Mouse (Mus musculus) erythroblast, embryonic 14.5 days (primary cell): Measurements from ENCODE around the gene Icmt. TPM values are rescaled to one million over a fixed set of nuclear protein-coding genes. Genes with fewer than 3 reads are reported as not detected.

Source experiments
- H3K27me3 ChIP-seq: 2 replicates; pipeline ENCODE4 v1.6.1; 2012; ENCODE audit warnings: inconsistent platforms; ENCODE audit not compliant: control insufficient read depth
- H3K36me3 ChIP-seq: 2 replicates; pipeline ENCODE4 v1.6.1; 2012; ENCODE audit warnings: mild to moderate bottlenecking, inconsistent platforms; ENCODE audit not compliant: control insufficient read depth
- H3K4me1 ChIP-seq: 2 replicates; pipeline ENCODE4 v1.6.1; 2012; ENCODE audit warnings: inconsistent platforms; ENCODE audit not compliant: control insufficient read depth
- H3K4me3 ChIP-seq: replicated peaks from 2 replicates; pipeline ENCODE3; 2012; ENCODE audit warnings: moderate library complexity, mild to moderate bottlenecking, inconsistent platforms
- H3K9me3 ChIP-seq: 2 replicates; pipeline ENCODE4 v1.6.1; 2012; ENCODE audit warnings: low read length, inconsistent platforms, mixed read lengths; ENCODE audit not compliant: control insufficient read depth
- GATA1 ChIP-seq: IDR thresholded peaks from 2 replicates; pipeline ENCODE4 v1.6.1; 2012; ENCODE audit warnings: low read length, inconsistent platforms, mixed read lengths
- TAL1 ChIP-seq: IDR thresholded peaks from 3 replicates; pipeline ENCODE4 v1.6.1; 2012; ENCODE audit warnings: low read length, inconsistent platforms, mixed read lengths
- polyA plus RNA-seq: library from polyadenylated mRNA; stranded (reverse); fragments of >175 nt; gene quantifications from 2 replicates; pipeline ENCODE4 v1.2.3, GENCODE M21; 2012

The Icmt gene
- polyA plus RNA-seq, 1 experiment = 1.6 TPM

DNA sequence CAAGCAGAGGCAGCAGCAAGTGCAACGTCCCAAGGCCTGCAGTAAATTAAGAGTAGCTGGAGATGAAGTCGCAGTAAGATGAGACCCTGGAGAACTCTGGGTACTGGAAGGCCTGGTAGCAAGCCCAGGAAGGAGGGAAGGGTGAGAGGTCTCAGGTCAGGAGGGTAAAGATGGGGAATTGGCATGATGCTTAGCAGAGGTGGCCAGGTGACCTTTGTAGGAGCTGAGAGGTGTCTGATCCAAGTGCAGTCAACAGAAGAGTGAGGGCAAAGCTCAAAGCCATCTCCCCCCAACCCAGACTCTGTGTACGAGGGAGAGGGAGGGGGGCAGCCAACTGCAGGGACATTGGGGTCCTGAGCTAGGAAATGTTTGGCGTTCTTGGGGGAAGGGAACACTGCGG lies 24.4 kb downstream of the Icmt start:
- peaks cover 32% of the 10 kb centered on the region for H3K4me1 ChIP-seq
- H3K27me3 ChIP-seq = peaks cover 33% of the 10 kb centered on the region
- no peak overlapping the region for H3K4me3 ChIP-seq
- no peak for TF ChIP-seq TAL1
- no peak for TF ChIP-seq GATA1
- H3K9me3 ChIP-seq = no peaks in the 10 kb centered on the region
- H3K36me3 ChIP-seq = no peaks in the 10 kb centered on the region

DNA sequence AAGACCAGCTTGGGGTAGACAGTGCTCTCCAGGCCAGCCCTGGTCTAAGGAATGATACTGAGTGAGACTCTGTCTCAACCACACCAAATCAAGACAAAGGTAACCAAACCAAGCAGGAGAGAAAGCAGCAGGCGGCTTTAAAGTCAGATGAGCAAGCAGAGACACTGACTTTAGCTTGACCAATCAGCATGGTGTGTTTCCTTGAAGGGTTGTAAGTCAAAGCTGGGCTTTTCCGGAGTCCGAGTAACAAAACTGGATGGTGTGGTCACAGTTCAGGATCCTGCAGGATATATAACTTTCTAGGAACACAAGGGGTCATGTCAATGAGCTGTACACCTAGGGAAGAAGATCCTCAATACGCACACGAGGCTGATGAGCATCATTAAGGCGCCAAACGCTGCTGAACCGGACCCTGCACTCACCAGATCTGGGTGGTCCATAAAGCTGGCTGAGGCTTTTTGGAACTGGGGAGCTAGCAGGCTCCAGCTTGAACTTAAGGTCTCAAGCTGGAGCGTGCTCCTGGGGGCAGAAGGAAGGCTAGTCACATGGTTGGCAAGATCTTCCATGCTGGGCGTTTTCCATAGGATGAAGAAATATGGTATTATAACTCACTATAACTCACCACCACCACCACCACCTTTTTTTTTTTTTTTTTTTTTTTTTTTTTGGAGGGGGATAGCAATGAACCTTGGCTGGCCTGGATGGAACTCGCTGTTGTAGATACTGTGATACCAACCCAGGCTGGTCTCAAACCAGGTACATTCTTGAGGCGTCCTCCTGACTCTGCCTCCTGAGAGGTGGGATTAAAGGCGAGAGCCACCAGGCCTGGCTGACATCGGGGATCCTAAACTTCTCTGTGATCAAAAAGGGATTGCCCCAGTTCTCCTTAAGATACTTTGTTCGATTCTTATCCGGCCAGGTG lies 27.9 kb downstream of the Icmt start:
- Histone ChIP-seq H3K4me1 (peaks cover 49% of the 10 kb centered on the region), H3K27me3 (peaks cover 7% of the 10 kb centered on the region; the same call in 1 of the 2 replicates), H3K4me3 (peak overlapping the region; percentile 97), H3K9me3 (no peaks in the 10 kb centered on the region), H3K36me3 (peaks cover 25% of the 10 kb centered on the region)
- TF ChIP-seq GATA1 (no peak), TAL1 (no peak)

DNA sequence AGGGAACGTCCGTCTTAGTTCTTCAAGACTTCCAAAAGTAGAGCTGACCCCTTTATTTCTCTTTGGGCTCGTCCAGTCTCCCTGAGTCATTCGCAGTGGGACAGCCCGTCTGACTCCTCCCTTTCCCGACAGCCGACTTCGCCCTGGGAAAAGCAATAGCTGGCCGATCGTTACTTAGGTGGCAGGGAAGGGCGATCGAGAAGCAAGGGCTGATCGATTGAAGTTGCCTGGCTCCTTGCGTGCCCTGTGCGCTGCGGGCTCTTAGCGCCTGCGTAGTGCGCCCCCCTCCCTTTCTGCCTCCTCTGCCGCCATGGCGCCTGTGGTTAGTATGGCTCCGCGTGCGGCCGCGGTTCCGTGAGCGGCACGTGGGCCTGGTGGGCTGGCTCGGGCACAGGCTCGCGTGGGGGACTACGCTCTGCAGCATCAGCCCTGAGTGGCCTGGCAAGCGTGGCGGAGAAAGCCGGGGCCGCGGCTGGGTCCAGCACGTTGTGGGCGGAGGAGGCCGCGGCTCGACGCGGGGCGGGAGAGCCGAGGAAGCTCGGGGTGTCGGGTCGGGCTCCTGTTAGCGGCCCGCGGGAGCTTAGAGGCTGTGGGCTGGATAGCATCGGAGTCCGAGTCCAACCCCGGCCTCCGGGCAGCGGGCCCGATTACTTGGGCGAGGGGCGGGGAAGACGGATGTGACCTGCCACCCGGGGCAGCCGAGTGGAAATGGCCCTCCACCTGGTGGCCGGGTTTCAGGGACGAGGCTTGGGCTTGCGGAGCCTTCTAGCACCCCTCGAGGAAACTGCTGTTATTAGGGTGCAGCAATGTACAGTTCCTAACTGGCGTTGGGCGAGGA lies 28.8 kb downstream of the Icmt start, which contains the start of gene Rpl22:
Rpl22 (plus strand) TSS at position 169 of the 838 bp plus-strand sequence.
- Histone ChIP-seq H3K27me3 (peaks cover 7% of the 10 kb centered on the region; the same call in 1 of the 2 replicates), H3K36me3 (peaks cover 34% of the 10 kb centered on the region), H3K4me1 (peaks cover 55% of the 10 kb centered on the region), H3K9me3 (no peaks in the 10 kb centered on the region), H3K4me3 (peak within 1 kb of the TSS; percentile 97)
- TF ChIP-seq TAL1 (no peak), GATA1 (no peak)

DNA sequence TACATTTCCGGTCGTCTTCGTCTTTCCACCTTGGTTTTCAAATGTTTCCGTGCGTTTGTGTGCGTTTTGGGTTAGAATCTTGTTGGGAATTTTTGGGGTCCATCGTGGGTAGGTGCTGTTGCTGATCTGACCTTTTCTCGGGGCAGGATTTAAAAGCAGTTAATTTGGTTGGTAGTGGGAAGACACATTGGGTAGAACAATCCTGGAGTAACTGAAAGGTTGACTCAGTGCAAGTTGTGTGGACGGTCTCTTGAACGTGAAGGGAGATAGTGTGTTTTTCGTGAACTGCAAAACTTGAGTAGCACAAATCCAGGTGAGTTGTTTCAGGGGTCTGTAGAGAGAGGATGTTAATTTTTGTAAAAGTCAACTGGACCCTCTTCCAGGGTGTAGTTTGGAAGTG lies 29.5 kb downstream of the Icmt start:
- peaks cover 5% of the 10 kb centered on the region; the same call in 1 of the 2 replicates for H3K27me3 ChIP-seq
- peaks cover 41% of the 10 kb centered on the region for H3K36me3 ChIP-seq
- H3K9me3 ChIP-seq = no peaks in the 10 kb centered on the region
- no peak for TF ChIP-seq GATA1
- no peak for TF ChIP-seq TAL1
- H3K4me3 ChIP-seq = peak overlapping the region; percentile 97
- peaks cover 55% of the 10 kb centered on the region for H3K4me1 ChIP-seq

DNA sequence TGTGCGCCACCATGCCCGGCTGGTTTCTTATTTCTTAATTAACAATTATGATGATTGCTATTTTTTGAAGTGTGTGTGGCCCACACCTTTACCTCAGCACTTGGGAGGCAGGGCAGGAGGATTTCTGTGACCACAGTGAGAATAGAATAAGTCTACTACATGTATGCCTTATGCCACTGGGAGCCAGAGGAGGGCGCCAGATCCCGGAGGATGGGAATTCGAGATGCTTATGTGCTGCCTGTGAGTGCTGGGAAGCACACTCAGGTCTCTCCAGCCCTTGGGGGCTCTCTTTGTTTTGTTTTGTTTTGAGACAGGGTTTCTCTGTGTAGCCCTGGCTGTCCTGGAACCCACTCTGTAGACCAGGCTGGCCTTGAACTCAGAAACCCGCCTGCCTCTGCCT lies 31.7 kb downstream of the Icmt start:
- peaks cover 63% of the 10 kb centered on the region for H3K36me3 ChIP-seq
- H3K4me1 ChIP-seq = peaks cover 55% of the 10 kb centered on the region
- TF ChIP-seq GATA1 = no peak
- TF ChIP-seq TAL1 = no peak

DNA sequence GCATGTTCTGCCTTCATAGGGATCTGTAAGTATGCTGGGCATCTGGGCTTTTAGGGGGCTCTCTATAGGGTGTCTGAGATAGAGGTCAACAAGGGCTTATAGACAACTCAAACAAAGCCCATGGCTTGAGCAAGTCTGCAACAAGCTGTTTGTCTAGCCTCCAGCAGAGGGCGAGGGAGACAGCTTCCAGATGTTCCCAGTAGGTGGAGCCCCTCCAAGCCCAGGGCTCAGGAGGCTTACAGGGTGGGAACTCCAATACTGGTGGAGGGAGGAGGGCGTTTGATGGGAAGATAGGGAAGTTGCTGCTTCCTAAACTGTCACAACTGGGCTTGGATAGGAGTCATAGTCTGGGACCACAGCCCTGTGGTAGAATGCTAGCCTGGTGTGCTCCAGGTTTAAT lies 35.9 kb downstream of the Icmt start:
- Histone ChIP-seq H3K27me3 (peaks cover 19% of the 10 kb centered on the region), H3K36me3 (peaks cover 78% of the 10 kb centered on the region), H3K9me3 (no peaks in the 10 kb centered on the region), H3K4me1 (peaks cover 16% of the 10 kb centered on the region), H3K4me3 (no peak overlapping the region)
- no peak for TF ChIP-seq GATA1
- no peak for TF ChIP-seq TAL1

More for the DNA sequence above, 31.7 kb downstream of the Icmt start:
- Histone ChIP-seq H3K27me3 (no peaks in the 10 kb centered on the region), H3K9me3 (no peaks in the 10 kb centered on the region), H3K4me3 (no peak overlapping the region)

DNA sequence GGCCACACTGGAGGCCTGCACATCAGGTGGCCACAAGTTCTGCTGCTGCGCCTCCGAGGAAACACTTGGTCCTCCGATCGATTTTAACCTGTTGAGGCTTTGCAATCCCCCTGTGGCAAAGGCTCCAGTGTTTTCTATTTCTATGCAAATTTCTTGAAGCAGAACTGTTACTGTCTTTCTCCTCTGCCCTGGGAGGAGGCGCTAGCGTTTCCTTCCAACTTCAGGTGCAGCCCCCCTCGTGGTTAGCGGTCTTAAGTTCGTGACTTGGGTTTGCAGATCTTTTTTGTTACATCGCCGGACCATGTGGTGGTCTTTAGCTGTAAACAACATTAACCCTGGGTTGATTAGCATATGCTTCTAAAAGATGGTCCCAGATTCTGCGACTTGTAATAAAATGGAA lies 36.6 kb downstream of the Icmt start:
- peaks cover 14% of the 10 kb centered on the region for H3K4me1 ChIP-seq
- no peaks in the 10 kb centered on the region for H3K9me3 ChIP-seq
- H3K4me3 ChIP-seq = no peak overlapping the region
- H3K36me3 ChIP-seq = peaks cover 74% of the 10 kb centered on the region
- no peak for TF ChIP-seq TAL1
- TF ChIP-seq GATA1 = no peak
- peaks cover 25% of the 10 kb centered on the region for H3K27me3 ChIP-seq

DNA sequence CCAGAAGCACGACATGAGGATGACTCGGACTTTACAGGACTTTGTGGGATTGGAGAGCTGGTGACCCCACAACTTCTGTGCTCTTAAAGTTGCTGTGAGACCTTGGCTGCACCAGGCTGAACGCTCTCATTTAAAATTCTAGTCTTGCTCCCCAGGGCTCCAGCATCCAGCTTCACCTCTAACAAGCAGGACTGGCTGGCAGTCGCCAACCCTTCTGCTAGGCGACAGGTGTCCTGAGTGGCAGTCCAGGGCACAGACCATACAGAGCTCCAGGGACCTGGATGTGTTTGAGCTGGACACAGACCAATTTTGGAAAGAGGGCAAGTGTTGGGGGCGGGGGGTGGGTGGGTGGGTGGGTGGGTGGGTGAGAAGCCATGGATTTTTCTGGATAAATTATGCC lies 40.7 kb downstream of the Icmt start:
- H3K9me3 ChIP-seq = no peaks in the 10 kb centered on the region
- TF ChIP-seq TAL1 = no peak
- TF ChIP-seq GATA1 = no peak
- H3K36me3 ChIP-seq = peaks cover 32% of the 10 kb centered on the region
- H3K4me3 ChIP-seq = no peak overlapping the region
- peaks cover 62% of the 10 kb centered on the region for H3K27me3 ChIP-seq
- H3K4me1 ChIP-seq = peaks cover 4% of the 10 kb centered on the region
